Mouse (Mus musculus) ES-E14 (cell line): ENCODE results near the gene Eml4.

Experiments
- HCFC1 ChIP-seq: IDR thresholded peaks from 2 replicates; pipeline ENCODE4 v1.6.1; 2012; ENCODE audit warnings: low read length, inconsistent platforms, borderline replicate concordance; ENCODE audit not compliant: insufficient read depth
- ZNF384 ChIP-seq: IDR thresholded peaks from 2 replicates; pipeline ENCODE4 v1.6.1; 2012; ENCODE audit warnings: low read depth, low read length, inconsistent platforms

GRCm38 (mm10) chr17:83522590-83523379 is 172.1 kb downstream of the Eml4 start:
- TF ChIP-seq ZNF384: no peak
- no peak for TF ChIP-seq HCFC1
